Mouse (Mus musculus) adrenal gland, adult 2 months (tissue): ENCODE measurements at regions not wholly inside any gene's neighbourhood (a gene's known extent, or its start where the extent isn't known, plus 50 kb on each side); places are given as distances from the start of the nearest gene placed in this dataset.

Experiments
- DNase-seq: peaks from one replicate; pipeline ENCODE4 v3.0.0; 2021

GRCm38 (mm10) chr8:41485163-41485562 is 68.3 kb upstream of the Frg1 start:
- no peak for DNase-seq

- DNase-seq: no peak
Measured at GRCm38 (mm10) chr8:41483297-41483696, 66.4 kb upstream of the Frg1 start.

GRCm38 (mm10) chr8:41472992-41473699 is 56.3 kb upstream of the Frg1 start:
- no peak for DNase-seq

- no peak for DNase-seq
Measured at GRCm38 (mm10) chr8:41472233-41472632, 55.4 kb upstream of the Frg1 start.
